Mouse (Mus musculus): ENCODE data around the gene Zfr2.
"Not testable (repeated sequence)": the region's sequence is repeated elsewhere in the genome, so short reads cannot be mapped to it uniquely, and the experiment has no call there.

Zfr2 gene

GRCm38 (mm10) chr10:81202978-81203720 lies 29.8 kb upstream of the Zfr2 start:
- no peak for DNase-seq

DNA sequence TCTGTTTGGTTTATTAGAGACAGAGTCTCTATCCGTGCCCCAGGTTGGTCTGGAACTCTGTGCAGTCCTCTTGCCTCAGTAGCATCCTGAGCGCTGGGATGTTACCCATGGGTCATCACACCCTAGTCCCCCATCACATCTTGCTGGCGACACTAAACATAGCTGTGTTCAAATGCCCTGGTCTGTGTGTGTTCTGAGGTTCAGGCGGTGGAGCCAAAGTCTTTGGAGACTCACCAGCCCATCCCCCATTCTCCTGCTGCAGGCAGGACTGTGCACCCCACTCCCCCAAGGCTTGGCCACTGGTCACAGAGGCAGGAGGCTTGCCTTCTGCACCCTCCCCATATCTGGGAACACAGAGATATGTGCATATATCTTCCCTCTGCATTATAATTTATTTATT lies 28.8 kb upstream of the Zfr2 start:
- DNase-seq = no peak

GRCm38 (mm10) chr10:81210154-81210553 lies 22.8 kb upstream of the Zfr2 start:
- no peak for DNase-seq

DNA sequence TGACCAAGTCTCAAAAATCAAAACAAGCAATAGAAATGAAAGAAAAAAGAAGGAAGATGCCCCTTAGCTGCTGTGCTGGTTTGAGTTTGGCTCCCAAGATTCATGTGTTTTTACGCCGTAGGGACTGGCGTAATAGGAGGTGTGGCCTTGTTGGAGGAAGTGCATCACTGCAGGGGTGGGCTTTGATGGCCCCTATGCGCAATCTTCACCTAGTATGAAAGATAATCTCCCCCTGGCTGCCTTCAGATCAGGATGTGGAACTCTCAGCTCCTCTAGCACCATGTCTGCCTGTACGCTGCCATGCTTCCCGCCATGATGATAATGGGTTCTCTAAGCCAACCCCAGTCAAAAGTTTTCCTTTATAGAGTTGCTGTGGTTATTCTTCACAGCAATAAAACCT lies 16.7 kb upstream of the Zfr2 start:
- DNase-seq = no peak

GRCm38 (mm10) chr10:81216810-81217209 lies 16.1 kb upstream of the Zfr2 start:
- no peak for DNase-seq

- peak; percentile 35 for DNase-seq
Observed at GRCm38 (mm10) chr10:81217267-81217666, 15.7 kb upstream of the Zfr2 start.

DNA sequence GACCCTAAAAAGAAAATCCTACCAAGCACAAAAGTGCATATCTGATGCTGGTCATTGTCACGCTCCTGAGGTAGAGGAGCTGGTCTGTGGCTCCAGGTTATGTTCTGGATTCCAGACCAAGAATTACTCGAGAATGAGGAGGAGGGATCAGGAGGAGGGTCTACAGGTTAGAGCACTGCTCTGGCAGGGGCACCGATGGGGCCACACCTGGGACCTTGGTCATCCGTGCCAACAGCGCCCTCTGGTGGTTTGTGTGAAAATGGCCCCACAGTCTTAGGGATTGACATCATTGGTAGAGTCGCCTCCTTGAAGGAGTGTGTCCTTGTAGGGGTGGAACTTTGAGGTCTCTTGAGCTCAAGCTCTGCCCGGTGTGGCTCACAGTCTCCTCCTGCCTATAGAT lies 15.0 kb upstream of the Zfr2 start:
- DNase-seq = peak; percentile 70

DNA sequence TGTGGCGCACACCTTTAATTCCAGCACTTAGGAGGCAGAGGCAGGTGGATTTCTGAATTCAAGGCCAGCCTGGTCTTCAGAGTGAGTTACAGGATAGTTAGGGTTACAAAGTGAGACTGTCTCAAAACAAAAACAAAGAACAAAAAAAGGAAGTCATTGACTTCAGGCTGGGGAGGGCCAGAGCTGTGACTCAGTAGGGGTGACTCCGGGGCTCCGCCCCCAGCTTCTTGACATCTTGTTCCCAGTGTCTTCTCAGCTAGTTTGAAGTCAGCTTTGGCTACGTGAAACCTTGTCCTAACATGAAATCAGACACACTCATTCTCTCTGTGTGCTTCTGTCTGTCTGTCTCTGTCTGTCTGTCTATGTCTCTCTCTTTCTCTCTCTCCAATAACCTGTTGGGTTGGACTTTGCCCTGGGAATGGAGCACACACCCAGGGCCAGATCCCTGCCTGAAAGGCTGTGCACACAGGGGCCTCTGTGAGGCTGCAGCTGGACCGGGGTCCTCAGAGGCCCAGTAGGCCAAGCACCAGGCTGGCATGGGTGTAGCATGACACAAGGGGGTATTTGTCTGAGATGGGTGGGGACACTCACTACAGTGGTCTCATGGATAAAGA lies 11.4 kb upstream of the Zfr2 start:
- no peak for DNase-seq

- not testable (repeated sequence) for DNase-seq
Observed at GRCm38 (mm10) chr10:81223731-81224130, 9.2 kb upstream of the Zfr2 start.

DNA sequence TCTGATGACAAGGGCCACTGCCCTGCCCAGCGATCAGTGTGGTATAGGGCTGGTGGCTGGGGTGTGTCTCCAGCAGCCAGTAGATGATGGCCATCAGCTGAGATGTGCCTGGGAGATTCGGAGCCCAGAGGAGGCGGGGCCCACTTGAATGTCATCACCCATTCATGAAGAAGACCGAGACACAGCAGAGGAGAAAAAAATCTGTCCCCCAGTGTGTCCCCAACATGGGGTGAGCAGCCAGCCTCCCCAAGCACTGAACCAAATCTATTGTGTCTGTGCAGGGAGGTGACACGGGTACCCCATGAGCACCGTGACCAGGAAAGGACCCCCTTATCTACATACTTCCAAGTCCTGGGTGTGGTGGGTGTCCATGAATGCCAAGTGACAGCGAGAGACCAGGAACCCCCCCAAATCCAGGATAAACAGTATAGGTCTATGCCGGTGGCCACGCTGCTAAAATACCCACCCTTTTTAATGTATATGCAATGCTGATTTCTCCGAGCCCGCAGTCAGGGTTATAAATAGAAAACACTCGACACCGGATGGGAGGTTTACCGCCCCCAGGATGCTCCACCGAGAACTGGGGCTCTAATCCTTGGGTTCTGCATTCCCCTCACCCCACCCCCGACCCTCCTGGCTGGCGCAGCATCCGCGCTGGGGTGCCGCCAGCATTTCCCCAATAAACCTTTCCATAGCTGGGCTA lies 3.1 kb upstream of the Zfr2 start:
- no peak for DNase-seq

- peak; percentile 83 for DNase-seq
Observed at GRCm38 (mm10) chr10:81230438-81231332, 2.3 kb upstream of the Zfr2 start, which contains the start of gene Atcay. Gene Atcay (minus strand): TSS chr10:81230833.

GRCm38 (mm10) chr10:81231436-81231835 lies 1.5 kb upstream of the Zfr2 start:
- DNase-seq = no peak

GRCm38 (mm10) chr10:81233226-81233585 lies 251 bp downstream of the Zfr2 start:
- no peak for DNase-seq

DNA sequence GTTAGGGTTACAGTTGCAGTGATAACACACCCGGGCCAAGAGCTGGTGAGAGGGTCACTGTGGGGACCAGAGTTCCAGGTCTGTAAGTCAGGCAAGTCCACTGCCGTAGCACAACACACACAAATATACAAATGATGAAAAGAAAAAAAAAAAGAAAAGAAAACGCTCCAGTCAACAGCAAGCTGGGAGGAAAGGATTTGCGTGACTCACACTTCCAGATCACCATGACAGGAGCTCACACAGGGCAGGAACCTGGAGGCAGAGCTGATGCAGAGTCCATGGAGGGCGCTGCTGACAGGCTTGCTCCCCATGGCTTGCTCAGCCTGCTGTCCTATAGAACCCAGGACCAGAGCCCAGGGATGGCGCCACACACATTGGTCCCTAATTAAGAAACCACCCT lies 1.3 kb downstream of the Zfr2 start:
- DNase-seq = no peak

DNA sequence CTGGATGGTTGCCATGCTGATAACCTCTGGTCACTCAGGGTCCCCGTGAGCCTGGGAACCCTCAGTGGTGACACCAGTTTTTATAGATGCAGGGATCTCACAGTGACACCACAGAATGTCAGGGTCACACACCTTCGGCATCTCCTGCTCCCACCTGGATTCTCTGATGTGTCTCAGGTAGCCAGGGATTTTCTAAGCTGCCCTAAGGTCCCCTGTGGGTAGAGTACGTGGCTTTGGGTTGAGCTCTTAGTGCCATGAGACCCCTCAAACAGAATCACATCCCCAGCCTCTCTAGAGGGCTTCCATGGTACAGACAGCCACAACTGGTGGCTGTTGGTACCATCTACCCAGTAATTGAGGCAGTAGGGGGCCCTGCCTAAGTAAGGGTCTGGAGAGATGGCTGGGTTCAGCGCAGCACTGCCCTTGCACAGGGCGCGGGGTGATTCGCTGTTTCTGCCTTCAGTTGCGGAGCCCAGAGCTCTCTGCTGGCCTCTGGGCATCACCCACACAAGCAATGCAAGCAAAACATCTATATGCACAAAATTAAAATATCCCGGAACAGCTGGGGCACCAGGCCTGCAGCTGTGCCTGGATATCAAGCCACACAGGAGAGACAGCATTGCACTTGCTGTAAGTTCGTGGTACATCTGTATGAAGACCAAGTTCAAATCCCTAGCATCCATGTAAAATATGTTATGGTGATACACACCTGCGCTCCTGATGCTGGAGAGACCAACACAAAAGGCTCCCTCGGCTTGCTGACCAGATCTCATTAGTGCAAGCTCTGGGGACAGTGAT lies 3.7 kb downstream of the Zfr2 start:
- no peak for DNase-seq

DNA sequence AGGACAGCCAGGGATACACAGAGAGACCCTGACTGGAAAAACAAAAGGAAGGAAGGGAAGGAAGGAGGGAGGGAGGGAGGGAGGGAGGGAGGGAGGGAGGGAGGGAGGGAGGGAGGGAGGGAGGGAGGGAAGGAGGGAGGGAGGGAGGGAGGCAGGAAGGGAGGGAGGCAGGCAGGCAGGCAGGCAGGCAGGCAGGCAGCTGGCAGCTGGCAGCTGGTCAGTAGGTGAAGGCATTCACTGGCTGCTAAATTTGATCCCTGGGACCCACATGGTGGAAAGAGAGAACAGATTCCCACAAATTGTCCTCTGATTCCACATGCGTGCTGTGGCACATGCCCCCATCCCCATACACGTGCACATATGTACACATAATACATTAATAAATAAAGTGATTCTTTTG lies 5.7 kb downstream of the Zfr2 start:
- no peak for DNase-seq

- DNase-seq = peak; percentile 81
Observed at GRCm38 (mm10) chr10:81240876-81241275, 7.9 kb downstream of the Zfr2 start.

DNA sequence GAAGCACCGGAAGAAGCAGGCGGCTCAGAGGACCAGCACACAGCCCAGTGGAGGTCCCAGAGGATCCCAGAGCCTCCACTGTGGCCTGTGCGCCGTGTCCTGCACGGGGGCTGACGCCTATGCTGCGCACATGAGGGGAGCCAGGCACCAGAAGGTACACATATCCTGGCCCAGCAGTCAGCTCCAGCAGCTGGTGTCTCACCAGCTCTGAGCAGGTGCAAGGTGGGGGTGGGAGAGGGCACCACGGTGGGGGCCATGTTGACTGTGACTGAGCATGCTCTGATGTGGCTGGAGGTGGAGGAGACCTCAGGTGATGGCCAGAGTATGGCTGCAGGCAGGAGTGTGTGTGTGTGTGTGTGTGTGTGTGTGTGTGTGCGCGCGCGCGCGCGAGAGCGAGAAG lies 9.1 kb downstream of the Zfr2 start:
- DNase-seq = no peak

GRCm38 (mm10) chr10:81244146-81244545 lies 11.2 kb downstream of the Zfr2 start:
- no peak for DNase-seq

DNA sequence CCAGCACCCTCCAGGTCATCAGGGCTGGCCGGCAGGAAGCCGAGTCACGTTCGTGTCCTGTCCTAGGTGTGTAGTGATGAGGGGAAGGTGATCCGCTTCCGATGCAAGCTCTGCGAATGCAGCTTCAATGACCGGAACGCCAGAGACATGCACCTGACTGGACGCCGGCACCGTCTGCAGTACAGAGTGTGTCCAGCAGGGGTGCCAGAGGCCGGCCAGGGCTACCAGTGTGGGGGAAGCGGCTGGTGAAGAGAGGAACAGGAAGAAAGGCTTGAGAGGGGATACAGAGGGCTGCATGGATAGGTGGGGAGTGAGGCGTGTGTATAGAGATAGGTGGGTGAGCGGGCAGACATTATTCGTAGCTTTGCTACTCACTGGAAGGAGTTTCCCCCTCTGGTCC lies 11.6 kb downstream of the Zfr2 start:
- DNase-seq = peak; percentile 82

GRCm38 (mm10) chr10:81245166-81245565 lies 12.2 kb downstream of the Zfr2 start:
- no peak for DNase-seq

DNA sequence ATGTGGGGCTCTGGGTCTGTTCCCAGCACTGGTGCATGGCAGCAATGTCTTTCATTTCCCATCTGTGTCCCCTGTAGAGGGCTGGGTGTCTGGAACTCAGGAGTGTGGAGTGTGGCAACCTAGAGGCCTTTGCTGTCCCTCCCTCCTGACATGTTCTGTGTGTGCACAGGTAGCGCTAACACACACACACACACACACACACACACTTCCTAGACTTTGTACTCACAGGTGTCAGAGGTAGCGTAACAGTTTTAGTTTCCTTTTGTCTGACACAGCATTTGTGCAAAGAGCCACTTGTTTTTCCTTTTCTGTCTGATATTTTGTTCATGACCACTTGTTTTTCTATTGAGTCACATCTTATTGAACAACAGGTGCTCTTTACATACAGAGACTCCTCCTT lies 14.8 kb downstream of the Zfr2 start:
- DNase-seq = no peak

All from retina, postnatal 1 day (tissue).